ENCODE assay signal across 28 mouse cellular contexts in the genomic region with DNA sequence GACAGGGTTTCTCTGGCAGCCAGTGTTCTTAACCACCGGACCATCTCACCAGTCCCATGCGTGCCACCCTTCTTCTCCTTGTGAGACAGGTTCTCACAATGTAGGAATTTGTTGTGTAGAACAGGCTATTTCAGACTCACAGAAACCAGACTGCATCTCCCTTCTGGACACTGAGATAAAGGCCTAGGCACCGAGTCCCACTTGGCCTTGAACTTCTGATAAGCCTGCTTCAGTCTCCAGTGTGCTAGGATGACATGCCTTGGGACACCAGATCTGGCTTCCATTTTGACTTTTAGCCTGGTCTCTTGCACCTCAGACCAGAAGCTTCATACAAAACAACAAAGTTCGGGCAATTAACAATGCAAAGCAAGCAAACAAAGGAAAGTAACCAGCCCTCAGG. TPM values are rescaled to one million over a fixed set of nuclear protein-coding genes. Genes with fewer than 3 reads are reported as not detected.
DNase-seq lines count a peak whose midpoint lies in the region; ATAC-seq and TF ChIP-seq lines count a peak whose summit lies in the region.
"Had no signal": no experiment of that assay in that cellular context is flagged by ENCODE, and none has a peak within 500 bp of the region (broad histone marks: within the 10 kb centered on the region; RNA-seq: fewer than 3 reads in every experiment).

No protein-coding gene starts in this region.

- no peak for ATAC-seq in megakaryocyte, adult 5-6 weeks (ENCODE audit: poor library complexity, severe bottlenecking)
- no peak; the same call in 1 of the 2 replicates for ATAC-seq in liver, postnatal 0 days
- ATAC-seq: inflammation-experienced regulatory T-cells, adult 6 months had no signal

- H3K4me2 ChIP-seq in liver, postnatal 0 days (ENCODE audit: low read depth, low read length), result peak overlapping the region; percentile 75
- H3K4me2 ChIP-seq: hindbrain, embryonic 13.5 days had no signal

- no peak overlapping the region for H3K9ac ChIP-seq in liver, postnatal 0 days (replicated peaks)
- H3K9ac ChIP-seq: forebrain, embryonic 12.5 days; hindbrain, embryonic 13.5 days had no signal

- H3K27ac ChIP-seq in liver, postnatal 0 days (ENCODE audit: low read depth), result peak overlapping the region; percentile 84
- H3K27ac ChIP-seq: forebrain, embryonic 12.5 days; hindbrain, embryonic 13.5 days; macrophage; stomach, postnatal 0 days had no signal

- H3K4me3 ChIP-seq in megakaryocyte, embryonic 14.5 days (replicated peaks), result peak overlapping the region; percentile 34
- H3K4me3 ChIP-seq in liver, postnatal 0 days (ENCODE audit: low read depth, low read length), result no peak overlapping the region
- H3K4me3 ChIP-seq: forebrain, embryonic 12.5 days; hindbrain, embryonic 13.5 days had no signal

- H3K27me3 ChIP-seq in megakaryocyte, embryonic 14.5 days (replicated peaks), result no peaks in the 10 kb centered on the region
- no peaks in the 10 kb centered on the region for H3K27me3 ChIP-seq in liver, postnatal 0 days (ENCODE audit: insufficient read depth, low read length)

- TF ChIP-seq EP300 in liver, postnatal 0 days (IDR thresholded peaks at IDR 0.05; ENCODE audit: low read depth), result peak; percentile 93

- H3K36me3 ChIP-seq in megakaryocyte, embryonic 14.5 days (replicated peaks; ENCODE audit: low read length), result peaks cover 22% of the 10 kb centered on the region
- H3K36me3 ChIP-seq in liver, postnatal 0 days (replicated peaks; ENCODE audit: insufficient read depth, low read length), result peaks cover 13% of the 10 kb centered on the region

- H3K9me3 ChIP-seq in megakaryocyte, embryonic 14.5 days, result no peaks in the 10 kb centered on the region
- H3K9me3 ChIP-seq in liver, postnatal 0 days (ENCODE audit: low read length), result no peaks in the 10 kb centered on the region
- H3K9me3 ChIP-seq: forebrain, embryonic 12.5 days; hindbrain, embryonic 13.5 days; neural tube, embryonic 13.5 days had no signal

- peaks cover 56% of the 10 kb centered on the region for H3K4me1 ChIP-seq in megakaryocyte, embryonic 14.5 days
- H3K4me1 ChIP-seq in liver, postnatal 0 days (ENCODE audit: insufficient read depth), result peaks cover 54% of the 10 kb centered on the region

- 54% methylated on average over 4 of the region's 4 CpGs for WGBS in liver, postnatal 0 days (ENCODE audit: insufficient replicate concordance)

- TF ChIP-seq CTCF in liver, postnatal 0 days (IDR thresholded peaks at IDR 0.05; ENCODE audit: low read depth), result no peak

- peak; percentile 81 for DNase-seq in c-Kit-negative CD71-positive TER-119-positive erythroid progenitor cells, embryonic 14.5 days (ENCODE audit: low read depth, low spot score)
- DNase-seq in liver, result peak; percentile 81
- no peak for DNase-seq in liver, postnatal 0 days
- DNase-seq in layer of hippocampus, adult 18-20 months (ENCODE audit: low spot score in 2 of 2), result no peak
- no peak for DNase-seq in ovary, postnatal 36 days (ENCODE audit: low spot score)
- no peak for DNase-seq in layer of hippocampus, adult 9-11 months
- DNase-seq: adrenal gland, postnatal 36 days; gastrocnemius, postnatal 14 days; heart, postnatal 14 days; kidney, adult 8-10 months; kidney, postnatal 36 days; midbrain, embryonic 14.5 days; right cerebral cortex, postnatal 14 days; thymus, postnatal 14 days had no signal

RNA-seq across cellular contexts. Expression of a gene that starts 1.4 kb away (rescaled TPM):
- polyA plus RNA-seq in megakaryocyte, embryonic 14.5 days (2012; ENCODE audit: insufficient read depth, low replicate concordance), result 62.1 and 147 TPM in 2 replicates
- 124 and 139 TPM in 2 replicates for total RNA-seq in megakaryocyte, adult 5-6 weeks (2015)
- total RNA-seq in megakaryocyte, adult 5-6 weeks (2017), result 141 and 163 TPM in 2 replicates
- polyA plus RNA-seq in liver, postnatal 0 days (2015; fragmentation: Nextera tagmentation; extraction: Ambion mirVana), result 205 and 222 TPM in 2 replicates
- 100 to 1,000 TPM; 166 to 181 TPM for total RNA-seq in layer of hippocampus, adult 18-20 months (2021)

RNA-seq across cellular contexts. Expression of a gene that starts 10.1 kb away (rescaled TPM):
- 19.2 and 31.2 TPM in 2 replicates for polyA plus RNA-seq in megakaryocyte, embryonic 14.5 days (2012; ENCODE audit: insufficient read depth, low replicate concordance)
- total RNA-seq in megakaryocyte, adult 5-6 weeks (2015), result 4.2 and 5.3 TPM in 2 replicates
- total RNA-seq in megakaryocyte, adult 5-6 weeks (2017), result 5.2 and 10.8 TPM in 2 replicates
- 12.3 and 13.9 TPM in 2 replicates for polyA plus RNA-seq in liver, postnatal 0 days (2015; fragmentation: Nextera tagmentation; extraction: Ambion mirVana)
- total RNA-seq in layer of hippocampus, adult 18-20 months (2021), result 100 to 1,000 TPM; 114 to 119 TPM

RNA-seq across cellular contexts. Expression of a gene that starts 44.6 kb away (rescaled TPM):
- not detected in 2 replicates for polyA plus RNA-seq in megakaryocyte, embryonic 14.5 days (2012; ENCODE audit: insufficient read depth, low replicate concordance)
- not detected in 2 replicates for total RNA-seq in megakaryocyte, adult 5-6 weeks (2015)
- total RNA-seq in megakaryocyte, adult 5-6 weeks (2017), result not detected in 2 replicates
- not detected in 2 replicates for polyA plus RNA-seq in liver, postnatal 0 days (2015; fragmentation: Nextera tagmentation; extraction: Ambion mirVana)
- total RNA-seq in layer of hippocampus, adult 18-20 months (2021), result not detected
- total RNA-seq: adrenal gland, postnatal 36 days; CH12.LX; gastrocnemius, postnatal 14 days; heart, postnatal 14 days; layer of hippocampus, postnatal 25 days; left cerebral cortex, postnatal 25 days had no signal
- polyA plus RNA-seq: embryonic facial prominence, embryonic 14.5 days; forebrain, embryonic 12.5 days; hindbrain, embryonic 13.5 days; inflammation-experienced regulatory T-cells, adult 6 months; limb, embryonic 14.5 days; lung, embryonic 16.5 days; macrophage; neural tube, embryonic 13.5 days; stomach, postnatal 0 days had no signal

Comparison
In these comparisons a context has a peak if more than half of its experiments do, and no peak if none do; other contexts are left out.
1. DNase-seq: peak in c-Kit-negative CD71-positive TER-119-positive erythroid progenitor cells, embryonic 14.5 days (single experiment) and liver (single experiment); none in liver, postnatal 0 days (single experiment), layer of hippocampus, adult 18-20 months (0 of 2), ovary, postnatal 36 days (single experiment) and layer of hippocampus, adult 9-11 months (single experiment).
2. RNA of a gene that starts 10.1 kb away (total RNA-seq): 114 to 119 TPM in layer of hippocampus, adult 18-20 months; 4.2 to 10.8 TPM in megakaryocyte, adult 5-6 weeks; every median in the first group is over 4 times any median in the second.